Mouse (Mus musculus) cerebellum, adult 2 months (tissue): Measurements from ENCODE around the gene Cmah. TPM values are rescaled to one million over a fixed set of nuclear protein-coding genes. Genes with fewer than 3 reads are reported as not detected.

Experiments used
- DNase-seq, 2 experiments: peaks; one replicate each; pipeline ENCODE4 v3.0.0; 2021
- H3K27ac ChIP-seq: fragments of 200-500 bp; 2 replicates; pipeline ENCODE4 v1.5.1; 2012; ENCODE audit warnings: low read length, control low read depth, inconsistent platforms; ENCODE audit not compliant: insufficient read depth
- H3K27me3 ChIP-seq: fragments of 200-500 bp; 2 replicates; pipeline ENCODE4 v1.6.1; 2012; ENCODE audit warnings: inconsistent platforms, mild to moderate bottlenecking, low read length, moderate library complexity; ENCODE audit not compliant: control insufficient read depth, insufficient read depth
- H3K4me1 ChIP-seq: fragments of 200-500 bp; 2 replicates; pipeline ENCODE4 v1.6.1; 2011; ENCODE audit warnings: low read length; ENCODE audit not compliant: control insufficient read depth, insufficient read depth
- H3K4me3 ChIP-seq: fragments of 200-500 bp; replicated peaks from 2 replicates; pipeline ENCODE3; 2011; ENCODE audit warnings: mild to moderate bottlenecking, low read depth, low read length, control low read depth; ENCODE audit not compliant: insufficient read depth
- CTCF ChIP-seq: fragments of 200-500 bp; IDR thresholded peaks from 2 replicates; pipeline ENCODE4 v1.5.1; 2011; ENCODE audit warnings: low read depth, mild to moderate bottlenecking, control low read depth, low read length, moderate library complexity, borderline replicate concordance; ENCODE audit not compliant: insufficient read depth
- POLR2A ChIP-seq: fragments of 200-500 bp; IDR thresholded peaks from 2 replicates; pipeline ENCODE4 v1.6.1; 2011; ENCODE audit warnings: low read length, control low read depth, borderline replicate concordance; ENCODE audit not compliant: insufficient read depth
- WGBS: fragments of 180-500 bp; shearing (Covaris S2); methylation state at CpG from one replicate; pipeline ENCODE4 v1.1.7; 2018; 5-methylcytosine and 5-hydroxymethylcytosine counted together
- polyA plus RNA-seq: library from polyadenylated mRNA; depleted of rRNA; stranded (reverse); fragments of >200 nt; gene quantifications from 2 replicates; pipeline ENCODE4 v1.2.3, GENCODE M21; 2012

Gene Cmah
- polyA plus RNA-seq, 1 experiment, result 0.05 TPM

GRCm38 (mm10) chr13:24448578-24448977 lies 121.4 kb downstream of the Cmah start:
- TF ChIP-seq CTCF (no peak), POLR2A (no peak)
- H3K27me3 ChIP-seq, result no peaks in the 10 kb centered on the region
- H3K4me3 ChIP-seq, result no peak overlapping the region
- DNase-seq, result no peak
- H3K27ac ChIP-seq, result no peak overlapping the region
- WGBS, result 78% methylated on average over 6 of the region's 6 CpGs
- no peaks in the 10 kb centered on the region for H3K4me1 ChIP-seq

GRCm38 (mm10) chr13:24451455-24451854 lies 124.3 kb downstream of the Cmah start:
- DNase-seq, result no peak
- TF ChIP-seq CTCF (no peak), POLR2A (no peak)
- H3K4me3 ChIP-seq, result no peak overlapping the region
- H3K4me1 ChIP-seq, result no peaks in the 10 kb centered on the region
- no peak overlapping the region for H3K27ac ChIP-seq
- 61% methylated on average over 2 of the region's 2 CpGs for WGBS
- no peaks in the 10 kb centered on the region for H3K27me3 ChIP-seq

- no peak for DNase-seq
- H3K4me1 ChIP-seq, result no peaks in the 10 kb centered on the region
- 93% methylated on average over 5 of the region's 5 CpGs for WGBS
Measured at GRCm38 (mm10) chr13:24453737-24454136, 126.5 kb downstream of the Cmah start.

GRCm38 (mm10) chr13:24456385-24456784 lies 129.2 kb downstream of the Cmah start:
- no peaks in the 10 kb centered on the region for H3K4me1 ChIP-seq
- 92% methylated on average over 4 of the region's 4 CpGs for WGBS

More at GRCm38 (mm10) chr13:24453737-24454136, 126.5 kb downstream of the Cmah start:
- TF ChIP-seq CTCF (no peak), POLR2A (no peak)
- no peak overlapping the region for H3K4me3 ChIP-seq
- no peaks in the 10 kb centered on the region for H3K27me3 ChIP-seq
- no peak overlapping the region for H3K27ac ChIP-seq

GRCm38 (mm10) chr13:24460517-24460916 lies 133.3 kb downstream of the Cmah start:
- no peak overlapping the region for H3K27ac ChIP-seq
- TF ChIP-seq CTCF (no peak), POLR2A (no peak)
- H3K4me1 ChIP-seq, result no peaks in the 10 kb centered on the region
- H3K4me3 ChIP-seq, result no peak overlapping the region
- H3K27me3 ChIP-seq, result no peaks in the 10 kb centered on the region
- WGBS, result 79% methylated on average over 5 of the region's 5 CpGs
- DNase-seq, result no peak

More at GRCm38 (mm10) chr13:24456385-24456784, 129.2 kb downstream of the Cmah start:
- Histone ChIP-seq H3K27me3 (no peaks in the 10 kb centered on the region), H3K4me3 (no peak overlapping the region), H3K27ac (no peak overlapping the region)
- DNase-seq, result no peak
- TF ChIP-seq POLR2A, result no peak
- no peak for TF ChIP-seq CTCF

GRCm38 (mm10) chr13:24463767-24464166 lies 136.6 kb downstream of the Cmah start:
- no peak for DNase-seq
- H3K27ac ChIP-seq, result no peak overlapping the region
- no peaks in the 10 kb centered on the region for H3K4me1 ChIP-seq
- H3K27me3 ChIP-seq, result no peaks in the 10 kb centered on the region
- H3K4me3 ChIP-seq, result no peak overlapping the region
- WGBS, result 85% methylated on average over 7 of the region's 7 CpGs
- TF ChIP-seq POLR2A (no peak), CTCF (no peak)

- DNase-seq, result no peak
- 88% methylated on average over 9 of the region's 9 CpGs for whole genome bisulfite sequencing
- Histone ChIP-seq H3K4me3 (no peak overlapping the region), H3K27ac (no peak overlapping the region), H3K27me3 (no peaks in the 10 kb centered on the region), H3K4me1 (no peaks in the 10 kb centered on the region)
- TF ChIP-seq CTCF (no peak), POLR2A (no peak)
Measured at GRCm38 (mm10) chr13:24466027-24466426, 138.8 kb downstream of the Cmah start.

GRCm38 (mm10) chr13:24467806-24468205 lies 140.6 kb downstream of the Cmah start:
- TF ChIP-seq CTCF (no peak), POLR2A (no peak)
- no peaks in the 10 kb centered on the region for H3K27me3 ChIP-seq
- no peak for DNase-seq
- H3K4me3 ChIP-seq, result no peak overlapping the region
- no peaks in the 10 kb centered on the region for H3K4me1 ChIP-seq
- no peak overlapping the region for H3K27ac ChIP-seq
- WGBS, result 81% methylated on average over 4 of the region's 4 CpGs

- no peak for TF ChIP-seq CTCF
- TF ChIP-seq POLR2A, result no peak
- DNase-seq, result no peak
- no peak overlapping the region for H3K27ac ChIP-seq
- no peak overlapping the region for H3K4me3 ChIP-seq
- WGBS, result 79% methylated on average over 5 of the region's 5 CpGs
- no peaks in the 10 kb centered on the region for H3K4me1 ChIP-seq
- H3K27me3 ChIP-seq, result no peaks in the 10 kb centered on the region
Measured at GRCm38 (mm10) chr13:24477564-24477963, 150.4 kb downstream of the Cmah start.
